Mouse (Mus musculus): ENCODE measurements around the gene Il9. TPM values are rescaled to one million over a fixed set of nuclear protein-coding genes. Genes with fewer than 3 reads are reported as not detected.

Il9 gene
- total RNA-seq, 2 experiments from 2014 or later, result not detected

DNA sequence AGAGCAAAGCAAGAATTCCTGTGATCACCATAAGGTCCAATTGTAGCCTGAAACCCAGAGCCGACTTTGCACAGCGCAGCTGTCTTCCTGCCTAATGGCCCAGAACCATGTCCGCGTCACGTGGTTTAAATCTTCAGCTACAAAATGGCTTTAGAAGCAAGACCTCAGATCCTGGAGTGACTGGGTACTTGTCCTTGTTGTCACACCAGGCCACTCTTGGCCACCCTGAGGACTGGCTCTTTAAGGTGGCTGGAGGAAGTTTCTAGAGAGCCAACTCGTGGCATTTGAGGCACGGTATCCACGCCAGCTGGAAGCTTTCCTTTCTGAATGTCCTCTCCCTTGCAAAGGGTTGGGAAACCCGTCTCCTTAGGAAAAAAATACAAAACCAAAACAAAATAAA lies 10.1 kb downstream of the Il9 start:
- DNase-seq, result peak; percentile 12 to 14

- no peak for DNase-seq
These were observed 10.8 kb downstream of the Il9 start for GRCm38 (mm10) chr13:56471211-56471610.

DNA sequence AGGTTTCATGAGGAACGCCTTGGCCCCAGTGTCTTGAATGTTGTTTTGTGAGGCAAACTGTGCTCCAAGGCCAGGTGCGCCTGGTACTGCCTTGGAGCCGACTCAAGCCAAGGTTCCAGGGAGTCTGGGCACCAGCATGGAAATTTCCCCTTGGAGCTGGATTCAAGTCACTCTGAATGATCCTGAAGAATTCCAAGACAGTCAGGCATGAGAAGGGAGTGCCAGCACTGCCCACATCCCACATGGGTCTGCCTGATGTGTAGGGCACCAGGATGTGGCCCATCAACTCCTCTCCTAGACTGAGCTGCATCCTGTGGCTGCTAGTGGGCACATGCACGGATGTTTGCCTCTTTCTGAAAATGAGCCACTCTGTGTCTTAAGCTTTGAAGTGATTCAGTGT lies 13.5 kb downstream of the Il9 start:
- DNase-seq, result no peak

DNA sequence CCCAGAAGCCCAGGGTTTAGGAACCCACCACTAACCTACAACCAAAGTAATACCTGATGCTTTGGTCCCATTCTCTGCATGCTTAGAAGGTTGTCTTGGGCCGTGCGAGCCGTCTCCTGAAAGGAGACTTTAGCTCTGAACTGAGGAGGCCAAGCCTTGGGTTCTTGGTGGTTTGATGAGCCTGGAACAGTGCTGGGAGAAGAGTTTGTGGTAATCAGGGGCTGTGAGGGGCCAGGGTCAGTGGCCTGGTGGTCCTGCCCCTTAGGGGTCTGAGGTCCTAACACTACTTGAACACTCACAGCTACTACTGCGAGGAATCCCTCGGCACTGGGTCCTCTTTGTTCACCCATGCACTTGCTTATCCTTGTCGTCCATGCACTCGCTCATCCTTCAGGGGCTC lies 14.3 kb downstream of the Il9 start:
- DNase-seq, result no peak

- no peak for DNase-seq
These were observed 18.3 kb downstream of the Il9 start for GRCm38 (mm10) chr13:56463750-56464149.

- no peak for DNase-seq
These were observed 18.8 kb downstream of the Il9 start for GRCm38 (mm10) chr13:56463261-56463660.

GRCm38 (mm10) chr13:56462791-56463190 lies 19.3 kb downstream of the Il9 start:
- no peak for DNase-seq

DNA sequence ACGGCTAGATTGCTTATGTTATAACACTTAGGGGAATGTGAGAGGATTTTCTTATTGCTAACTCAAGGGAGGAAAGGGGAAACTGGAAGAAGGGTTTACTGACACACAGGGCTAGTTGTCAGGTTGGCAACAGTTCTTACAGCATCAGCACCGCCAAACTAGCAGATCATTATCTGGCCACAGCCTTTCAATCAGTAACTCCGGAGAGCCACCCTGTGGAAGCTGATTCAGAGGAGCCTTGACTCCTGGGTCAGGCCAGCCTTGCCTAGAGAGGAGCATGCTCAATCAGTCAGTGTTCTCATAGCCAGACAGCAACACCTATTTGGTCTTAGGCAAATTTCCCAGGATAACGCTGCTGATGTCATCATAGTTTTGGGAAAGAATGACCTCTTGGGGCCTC lies 20.6 kb downstream of the Il9 start:
- no peak for DNase-seq

GRCm38 (mm10) chr13:56458001-56458400 lies 24.0 kb downstream of the Il9 start:
- no peak for DNase-seq

DNA sequence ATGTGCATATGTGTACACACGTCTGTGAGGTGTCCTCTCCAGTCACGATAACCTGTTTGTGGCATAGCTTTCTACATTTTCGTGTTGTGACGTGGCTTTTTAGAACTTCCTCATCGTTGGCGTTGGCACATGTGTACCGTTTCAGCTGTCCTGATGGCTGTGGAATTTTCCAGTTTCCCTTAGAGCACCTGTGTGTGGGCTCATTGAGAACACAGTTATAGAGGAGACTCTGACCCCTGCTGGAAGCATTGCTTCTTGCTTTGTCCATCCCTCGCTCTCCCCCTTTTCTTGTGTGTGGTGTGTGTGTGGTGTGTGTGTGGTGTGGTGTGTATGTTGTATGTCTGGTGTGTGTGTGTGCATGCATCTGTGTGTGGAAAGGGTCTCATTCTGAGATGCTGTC lies 32.0 kb downstream of the Il9 start:
- DNase-seq, result no peak

GRCm38 (mm10) chr13:56449239-56450030 lies 32.6 kb downstream of the Il9 start:
- DNase-seq, result no peak

DNA sequence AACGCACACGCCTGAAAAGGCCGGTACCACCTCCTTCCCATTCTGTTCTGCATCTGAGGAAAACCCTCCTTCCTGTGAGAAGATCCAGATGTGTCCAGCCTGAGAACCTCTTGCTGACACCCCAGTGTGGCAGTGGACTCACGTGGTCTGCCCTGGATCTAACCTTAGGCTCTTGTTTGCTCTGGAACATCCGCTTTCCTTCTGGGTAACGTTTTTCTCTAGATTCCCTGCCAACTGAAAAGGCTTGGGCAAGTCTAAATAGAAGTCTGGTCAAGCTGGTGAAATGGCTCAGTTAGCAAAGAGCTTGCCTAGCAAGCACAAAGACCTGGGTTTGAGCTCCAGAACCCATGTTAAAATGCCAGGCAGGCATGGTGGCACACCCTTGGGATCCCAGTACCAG lies 37.0 kb downstream of the Il9 start:
- no peak for DNase-seq

DNA sequence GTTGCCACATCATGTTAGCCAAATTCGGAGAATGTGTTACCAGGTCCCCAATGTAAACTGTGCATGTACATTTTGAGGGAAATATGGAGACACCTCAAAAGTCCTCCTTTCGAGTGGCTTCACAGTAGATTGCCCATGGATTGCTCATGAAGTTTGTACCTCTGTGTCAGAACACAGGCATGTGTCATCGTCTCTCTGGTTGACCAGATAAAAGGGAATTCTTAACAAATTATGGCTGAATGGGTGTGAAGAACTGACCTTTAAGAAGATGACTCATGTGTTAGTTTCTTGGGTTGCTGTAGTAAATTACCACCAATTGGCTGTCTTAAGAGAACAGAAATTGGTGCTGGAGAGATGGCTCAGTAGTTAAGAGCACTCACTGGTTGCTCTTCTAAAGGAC lies 37.9 kb downstream of the Il9 start:
- DNase-seq, result no peak

DNA sequence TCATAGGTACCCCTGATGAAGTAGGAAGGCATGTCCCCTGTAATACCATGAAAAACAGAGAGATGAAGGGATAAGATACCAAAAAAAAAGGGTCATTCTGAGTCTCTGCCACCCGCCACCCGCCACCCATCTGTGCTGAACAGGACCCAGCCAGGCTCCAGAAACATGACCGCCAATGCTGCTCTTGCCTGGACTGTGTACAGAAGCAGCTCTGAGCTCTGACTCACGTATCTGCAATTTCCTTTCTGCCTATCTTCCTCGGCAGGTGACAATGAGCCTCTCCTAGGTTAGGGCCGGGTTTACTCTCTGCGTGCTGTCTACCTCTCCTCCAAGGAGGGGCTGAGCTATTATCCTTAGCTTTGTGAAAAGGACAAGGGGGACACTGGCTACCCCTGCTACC lies 38.6 kb downstream of the Il9 start:
- no peak for DNase-seq

- DNase-seq, result peak; percentile 31 to 33
These were observed 43.6 kb downstream of the Il9 start, which contains the start of gene Slc25a48 for GRCm38 (mm10) chr13:56438211-56439075. TSS of gene Slc25a48 (plus strand) at chr13:56438355.

GRCm38 (mm10) chr13:56435615-56436287 lies 46.3 kb downstream of the Il9 start:
- no peak for DNase-seq

- DNase-seq, result no peak
These were observed 47.7 kb downstream of the Il9 start for GRCm38 (mm10) chr13:56434311-56434751.

- DNase-seq, result peak in 1 of 2 experiments; percentile 41
These were observed 48.6 kb downstream of the Il9 start for GRCm38 (mm10) chr13:56433466-56433865.

DNA sequence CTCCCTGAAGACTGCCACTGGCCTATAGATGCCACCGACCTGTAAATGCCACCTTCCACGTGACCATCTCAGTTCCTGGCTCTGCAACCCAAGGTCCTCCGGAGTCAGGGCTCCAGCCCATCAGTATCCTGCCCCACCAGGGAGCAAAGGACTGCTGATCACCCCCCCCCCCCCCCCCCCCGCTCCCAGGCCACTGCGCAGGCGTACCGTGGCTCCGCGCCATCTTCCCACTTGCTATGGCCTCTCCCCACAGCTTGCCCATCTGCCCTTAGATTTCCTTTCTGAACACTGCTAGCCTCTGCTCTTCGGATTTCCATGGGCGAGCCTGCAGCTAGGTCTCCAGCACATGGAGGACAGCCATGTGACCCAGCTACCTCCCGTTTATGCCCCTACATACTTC lies 49.5 kb downstream of the Il9 start:
- no peak for DNase-seq

Data from heart, adult 18-20 months (tissue).